Mouse (Mus musculus): Measurements from ENCODE around the gene Eea1. TPM values are rescaled to one million over a fixed set of nuclear protein-coding genes. Genes with fewer than 3 reads are reported as not detected.

Eea1 gene
- polyA plus RNA-seq, 1 experiment: 2.1 TPM

DNA sequence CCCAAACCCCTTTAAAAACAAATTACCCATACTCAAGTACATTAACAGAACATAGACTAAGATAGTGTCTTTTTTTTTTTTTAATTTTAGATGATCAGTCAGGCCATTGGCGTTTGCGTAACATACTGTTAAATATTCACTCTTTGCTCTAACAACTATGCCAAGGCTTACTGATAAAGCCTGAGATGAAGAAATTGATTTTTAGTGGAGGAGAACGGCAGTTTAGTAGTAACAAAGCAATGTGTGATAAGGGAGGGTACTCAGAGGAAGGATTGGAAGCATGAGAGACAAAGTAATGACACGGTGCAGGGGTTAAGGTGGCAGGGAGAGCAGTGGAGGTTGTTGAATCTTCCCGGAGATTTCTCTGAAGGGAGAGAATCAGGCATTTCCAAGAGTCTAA, 9.7 kb downstream of the Eea1 start:
- TF ChIP-seq CTCF (IDR thresholded peaks at IDR 0.05; ENCODE audit: extremely low read depth, insufficient read depth, insufficient read length, insufficient replicate concordance) (no peak), POLR2A (IDR thresholded peaks at IDR 0.05; ENCODE audit: low read depth, low read length) (no peak)
- H3K27ac ChIP-seq (ENCODE audit: insufficient read depth, low read length): no peak overlapping the region
- no peak for DNase-seq (ENCODE audit: low read depth in 1 of 2, low spot score in 2 of 2)
- 93% methylated on average over 5 of the region's 5 CpGs for WGBS
- H3K4me3 ChIP-seq (ENCODE audit: extremely low read depth, insufficient read depth, insufficient read length): no peak overlapping the region
- no peaks in the 10 kb centered on the region for H3K27me3 ChIP-seq (ENCODE audit: control insufficient read depth, insufficient read depth, low read length)
- no peaks in the 10 kb centered on the region for H3K36me3 ChIP-seq (ENCODE audit: control insufficient read depth, insufficient read depth, low read length)
- H3K4me1 ChIP-seq (ENCODE audit: control insufficient read depth, insufficient read depth, insufficient read length): no peaks in the 10 kb centered on the region; the same call in 1 of the 2 replicates

DNA sequence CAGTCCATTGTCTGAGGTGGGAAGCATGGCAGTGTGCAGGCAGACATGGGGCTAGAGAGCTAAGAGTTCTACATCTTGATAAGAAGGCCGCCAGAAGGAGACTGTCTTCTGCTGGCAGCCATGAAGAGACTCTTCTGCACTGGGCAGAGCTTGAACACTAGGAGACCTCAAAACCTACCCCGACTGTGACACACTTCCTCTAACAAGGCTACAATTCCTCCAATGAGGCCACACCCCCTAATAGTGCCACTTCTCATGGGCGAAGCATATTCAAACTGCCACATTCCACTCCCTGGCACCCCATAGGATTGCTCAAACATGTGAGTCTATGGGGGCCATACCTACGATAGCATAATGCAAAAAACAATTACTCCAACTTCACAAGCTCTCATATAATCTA, 10.3 kb downstream of the Eea1 start:
- Histone ChIP-seq H3K27me3 (ENCODE audit: control insufficient read depth, insufficient read depth, low read length) (no peaks in the 10 kb centered on the region), H3K36me3 (ENCODE audit: control insufficient read depth, insufficient read depth, low read length) (no peaks in the 10 kb centered on the region), H3K27ac (ENCODE audit: insufficient read depth, low read length) (no peak overlapping the region), H3K4me1 (ENCODE audit: control insufficient read depth, insufficient read depth, insufficient read length) (no peaks in the 10 kb centered on the region; the same call in 1 of the 2 replicates), H3K4me3 (ENCODE audit: extremely low read depth, insufficient read depth, insufficient read length) (no peak overlapping the region)
- TF ChIP-seq POLR2A (IDR thresholded peaks at IDR 0.05; ENCODE audit: low read depth, low read length) (no peak), CTCF (IDR thresholded peaks at IDR 0.05; ENCODE audit: extremely low read depth, insufficient read depth, insufficient read length, insufficient replicate concordance) (no peak)
- no peak for DNase-seq (ENCODE audit: low read depth in 1 of 2, low spot score in 2 of 2)
- 87% methylated on average over 4 of the region's 4 CpGs for WGBS

DNA sequence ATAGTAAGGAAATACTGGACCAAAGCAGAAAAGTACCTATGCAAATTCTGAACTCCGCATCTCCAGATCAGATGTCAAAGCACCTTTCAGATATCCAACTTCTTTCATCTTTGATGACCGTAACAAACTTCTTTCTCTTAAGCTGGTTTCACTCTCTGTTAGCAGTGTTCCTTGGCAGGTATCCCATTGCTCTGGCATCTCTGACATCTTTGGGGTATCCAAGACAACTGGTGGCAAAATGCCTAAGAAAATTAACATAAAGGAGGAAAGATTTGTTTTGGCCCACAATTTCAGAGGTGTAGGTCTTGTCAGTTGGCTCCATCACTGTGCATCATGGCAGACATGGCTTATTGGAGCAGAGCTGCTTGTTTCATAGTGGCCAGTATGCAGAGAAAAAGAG, 10.9 kb downstream of the Eea1 start:
- Histone ChIP-seq H3K4me1 (ENCODE audit: control insufficient read depth, insufficient read depth, insufficient read length) (no peaks in the 10 kb centered on the region; the same call in 1 of the 2 replicates), H3K27me3 (ENCODE audit: control insufficient read depth, insufficient read depth, low read length) (no peaks in the 10 kb centered on the region), H3K27ac (ENCODE audit: insufficient read depth, low read length) (no peak overlapping the region), H3K4me3 (ENCODE audit: extremely low read depth, insufficient read depth, insufficient read length) (no peak overlapping the region), H3K36me3 (ENCODE audit: control insufficient read depth, insufficient read depth, low read length) (no peaks in the 10 kb centered on the region)
- TF ChIP-seq POLR2A (IDR thresholded peaks at IDR 0.05; ENCODE audit: low read depth, low read length) (no peak), CTCF (IDR thresholded peaks at IDR 0.05; ENCODE audit: extremely low read depth, insufficient read depth, insufficient read length, insufficient replicate concordance) (no peak)
- DNase-seq (ENCODE audit: low read depth in 1 of 2, low spot score in 2 of 2): no peak
- WGBS: 94% methylated on average over 2 of the region's 2 CpGs

DNA sequence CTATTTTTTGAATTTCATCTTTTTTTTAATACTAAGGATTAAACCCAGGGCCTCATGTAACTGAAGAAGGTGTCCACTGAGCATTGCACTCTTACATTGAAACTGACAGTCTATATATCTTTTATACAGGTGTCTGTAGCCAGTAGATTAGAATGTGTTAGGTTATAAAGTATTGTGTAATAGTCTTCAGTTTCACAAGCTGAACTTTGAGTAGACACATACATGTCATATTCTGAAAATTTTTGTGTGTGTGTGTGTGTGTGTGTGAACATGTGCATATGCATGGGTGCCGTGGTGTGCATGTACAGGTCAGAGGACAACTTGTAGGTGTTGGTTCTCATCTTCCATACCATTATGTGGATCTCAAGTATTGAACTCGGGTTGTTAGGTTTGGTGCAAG, 16.2 kb downstream of the Eea1 start:
- no peak overlapping the region for H3K4me3 ChIP-seq (ENCODE audit: extremely low read depth, insufficient read depth, insufficient read length)
- TF ChIP-seq CTCF (IDR thresholded peaks at IDR 0.05; ENCODE audit: extremely low read depth, insufficient read depth, insufficient read length, insufficient replicate concordance) (no peak), POLR2A (IDR thresholded peaks at IDR 0.05; ENCODE audit: low read depth, low read length) (no peak)
- DNase-seq (ENCODE audit: low read depth in 1 of 2, low spot score in 2 of 2): no peak
- H3K36me3 ChIP-seq (ENCODE audit: control insufficient read depth, insufficient read depth, low read length): no peaks in the 10 kb centered on the region
- no peak overlapping the region for H3K27ac ChIP-seq (ENCODE audit: insufficient read depth, low read length)
- no peaks in the 10 kb centered on the region; the same call in none of the 2 replicates for H3K4me1 ChIP-seq (ENCODE audit: control insufficient read depth, insufficient read depth, insufficient read length)
- H3K27me3 ChIP-seq (ENCODE audit: control insufficient read depth, insufficient read depth, low read length): no peaks in the 10 kb centered on the region
- 95% methylated on average over 2 of the region's 2 CpGs for WGBS

DNA sequence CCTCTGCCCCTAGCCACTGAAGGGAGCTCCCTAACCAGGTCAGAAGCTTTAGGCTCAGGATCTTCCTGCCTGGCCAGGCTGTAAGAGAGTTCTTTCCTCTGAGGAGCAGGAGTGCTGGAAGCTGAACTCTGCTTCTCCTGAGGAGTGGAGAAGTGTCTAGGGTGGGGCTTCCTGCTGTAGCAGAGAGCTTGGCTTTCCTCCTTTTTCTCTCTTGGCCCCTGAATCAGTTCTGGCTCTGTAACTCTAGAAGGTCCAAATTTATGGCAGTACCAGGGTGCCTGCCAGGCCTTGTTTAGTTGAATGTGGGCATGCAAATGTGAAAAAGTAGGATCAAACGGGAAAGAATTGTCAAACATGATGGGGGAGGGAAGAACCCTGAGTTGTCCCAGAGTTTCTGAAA, 17.1 kb downstream of the Eea1 start:
- TF ChIP-seq POLR2A (IDR thresholded peaks at IDR 0.05; ENCODE audit: low read depth, low read length) (no peak), CTCF (IDR thresholded peaks at IDR 0.05; ENCODE audit: extremely low read depth, insufficient read depth, insufficient read length, insufficient replicate concordance) (no peak)
- Histone ChIP-seq H3K27me3 (ENCODE audit: control insufficient read depth, insufficient read depth, low read length) (no peaks in the 10 kb centered on the region), H3K36me3 (ENCODE audit: control insufficient read depth, insufficient read depth, low read length) (no peaks in the 10 kb centered on the region), H3K27ac (ENCODE audit: insufficient read depth, low read length) (no peak overlapping the region), H3K4me3 (ENCODE audit: extremely low read depth, insufficient read depth, insufficient read length) (no peak overlapping the region), H3K4me1 (ENCODE audit: control insufficient read depth, insufficient read depth, insufficient read length) (no peaks in the 10 kb centered on the region; the same call in none of the 2 replicates)
- DNase-seq (ENCODE audit: low read depth in 1 of 2, low spot score in 2 of 2): no peak
- 91% methylated on average over 1 of the region's 1 CpGs for WGBS

- WGBS: 95% methylated on average over 1 of the region's 1 CpGs
- no peaks in the 10 kb centered on the region for H3K27me3 ChIP-seq (ENCODE audit: control insufficient read depth, insufficient read depth, low read length)
- no peak for TF ChIP-seq CTCF (IDR thresholded peaks at IDR 0.05; ENCODE audit: extremely low read depth, insufficient read depth, insufficient read length, insufficient replicate concordance)
- TF ChIP-seq POLR2A (IDR thresholded peaks at IDR 0.05; ENCODE audit: low read depth, low read length): no peak
- H3K36me3 ChIP-seq (ENCODE audit: control insufficient read depth, insufficient read depth, low read length): no peaks in the 10 kb centered on the region
- no peak overlapping the region for H3K4me3 ChIP-seq (ENCODE audit: extremely low read depth, insufficient read depth, insufficient read length)
- no peak overlapping the region for H3K27ac ChIP-seq (ENCODE audit: insufficient read depth, low read length)
- no peaks in the 10 kb centered on the region for H3K4me1 ChIP-seq (ENCODE audit: control insufficient read depth, insufficient read depth, insufficient read length)
- DNase-seq (ENCODE audit: low read depth in 1 of 2, low spot score in 2 of 2): no peak
These were observed 24.2 kb downstream of the Eea1 start for GRCm38 (mm10) chr10:95964679-95965078.

GRCm38 (mm10) chr10:95969694-95970093, 29.2 kb downstream of the Eea1 start:
- no peak for DNase-seq (ENCODE audit: low read depth in 1 of 2, low spot score in 2 of 2)
- H3K27me3 ChIP-seq (ENCODE audit: control insufficient read depth, insufficient read depth, low read length): no peaks in the 10 kb centered on the region
- TF ChIP-seq POLR2A (IDR thresholded peaks at IDR 0.05; ENCODE audit: low read depth, low read length): no peak
- TF ChIP-seq CTCF (IDR thresholded peaks at IDR 0.05; ENCODE audit: extremely low read depth, insufficient read depth, insufficient read length, insufficient replicate concordance): no peak
- H3K36me3 ChIP-seq (ENCODE audit: control insufficient read depth, insufficient read depth, low read length): no peaks in the 10 kb centered on the region
- no peak overlapping the region for H3K27ac ChIP-seq (ENCODE audit: insufficient read depth, low read length)
- WGBS: 95% methylated on average over 1 of the region's 1 CpGs
- H3K4me3 ChIP-seq (ENCODE audit: extremely low read depth, insufficient read depth, insufficient read length): no peak overlapping the region
- no peaks in the 10 kb centered on the region; the same call in 1 of the 2 replicates for H3K4me1 ChIP-seq (ENCODE audit: control insufficient read depth, insufficient read depth, insufficient read length)
